Mouse (Mus musculus) forebrain, embryonic 11.5 days (tissue): Measurements from ENCODE around the gene Slc22a23. TPM values are rescaled to one million over a fixed set of nuclear protein-coding genes. Genes with fewer than 3 reads are reported as not detected.
"Not testable (repeated sequence)": the region's sequence is repeated elsewhere in the genome, so short reads cannot be mapped to it uniquely, and the experiment has no call there.

Experiments used
- ATAC-seq: fragments of 200-750 bp; cut with Nextera tagmentation; replicated peaks from 2 replicates; pipeline ENCODE4 v1.8.0; 2017; ENCODE audit warnings: moderate TSS enrichment; ENCODE audit not compliant: low FRiP score
- DNase-seq: peaks from one replicate; pipeline ENCODE4 v3.0.0-alpha.2; 2017; ENCODE audit warnings: low spot score
- H3K27ac ChIP-seq: fragments of 300-500 bp; sonication (generic); 2 replicates; pipeline ENCODE4 v1.5.1; 2014; ENCODE audit warnings: low read depth, low read length
- H3K27me3 ChIP-seq: fragments of 300-500 bp; sonication (generic); 2 replicates; pipeline ENCODE4 v1.6.1; 2014; ENCODE audit warnings: mild to moderate bottlenecking, low read length, mixed read lengths; ENCODE audit not compliant: control insufficient read depth, insufficient read depth
- H3K36me3 ChIP-seq: fragments of 300-500 bp; sonication (generic); 2 replicates; pipeline ENCODE4 v1.6.1; 2014; ENCODE audit warnings: mild to moderate bottlenecking, low read length, moderate library complexity, mixed read lengths; ENCODE audit not compliant: control insufficient read depth, insufficient read depth
- H3K4me1 ChIP-seq: fragments of 300-500 bp; sonication (generic); replicated peaks from 2 replicates; pipeline ENCODE4 v1.6.1; 2014; ENCODE audit warnings: low read length, mixed read lengths; ENCODE audit not compliant: control insufficient read depth, insufficient read depth
- H3K4me2 ChIP-seq: fragments of 300-500 bp; sonication (generic); 2 replicates; pipeline ENCODE4 v1.6.1; 2014; ENCODE audit warnings: low read depth, mild to moderate bottlenecking, low read length, moderate library complexity, mixed read lengths; ENCODE audit not compliant: severe bottlenecking
- H3K4me3 ChIP-seq: fragments of 300-500 bp; sonication (generic); 2 replicates; pipeline ENCODE4 v1.5.1; 2014; ENCODE audit warnings: low read depth, low read length
- H3K9ac ChIP-seq: fragments of 300-500 bp; sonication (generic); 2 replicates; pipeline ENCODE4 v1.6.1; 2014; ENCODE audit warnings: low read length
- H3K9me3 ChIP-seq: fragments of 300-500 bp; sonication (generic); 2 replicates; pipeline ENCODE4 v1.6.1; 2016; ENCODE audit warnings: low read length, mixed read lengths; ENCODE audit not compliant: control insufficient read depth
- WGBS: fragments of 180-500 bp; shearing (Covaris S2); extraction: QIAGEN DNeasy Blood & Tissue Kit; methylation state at CpG from one replicate; pipeline ENCODE4 v1.1.7; 2014; 5-methylcytosine and 5-hydroxymethylcytosine counted together
- polyA plus RNA-seq: library from polyadenylated mRNA; unstranded; fragments of >200 nt; fragmentation: Nextera tagmentation; extraction: Ambion mirVana; gene quantifications from 2 replicates; pipeline ENCODE4 v1.2.1, GENCODE M21; 2014

Slc22a23 gene
- polyA plus RNA-seq = 16.9 and 18.5 TPM in 2 replicates

DNA sequence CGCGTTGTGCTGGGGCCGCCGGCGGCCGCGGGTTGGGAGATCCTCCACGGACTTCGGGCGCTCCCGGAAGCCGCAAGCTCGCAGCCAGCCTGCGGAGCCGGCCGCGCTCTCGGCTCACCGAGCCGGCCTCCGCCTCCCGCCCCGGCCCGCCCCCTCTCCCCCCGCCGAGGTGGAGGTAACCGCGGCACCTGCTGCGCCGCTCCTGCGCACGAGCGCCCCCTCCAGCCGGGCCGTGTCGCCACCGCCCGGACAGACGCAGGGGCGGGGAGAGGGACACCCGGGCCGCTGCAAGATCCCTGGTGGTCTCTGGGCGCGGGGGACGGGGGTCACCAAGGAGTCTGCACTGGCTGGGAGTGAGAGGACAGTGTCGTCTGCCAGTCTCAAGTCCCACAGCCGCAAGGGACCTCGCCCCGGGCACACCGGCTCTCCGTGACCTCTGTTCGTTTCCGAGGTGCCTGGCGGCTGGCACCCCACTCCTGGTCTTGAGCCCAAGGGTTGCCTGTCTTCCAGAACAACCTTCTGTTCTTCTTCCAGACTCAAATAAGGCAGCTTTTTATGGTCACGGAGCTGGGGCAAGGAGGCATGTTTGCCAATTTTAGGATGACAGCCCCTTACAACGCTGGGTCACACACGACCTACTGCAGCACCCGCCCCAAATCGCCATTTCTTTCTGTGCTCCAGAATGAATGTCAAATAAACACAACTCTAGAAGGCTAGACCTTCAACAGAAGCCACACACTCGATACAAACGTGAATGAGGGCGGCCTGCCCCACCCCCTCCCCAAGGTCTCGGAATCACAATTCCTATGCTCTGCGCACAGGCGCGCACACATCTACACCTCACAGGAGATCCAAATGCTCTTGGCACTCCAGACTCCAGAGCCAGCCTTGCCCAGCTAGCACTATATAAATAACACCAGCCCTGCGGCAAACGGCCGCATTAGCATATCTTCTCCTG, at the start of gene Slc22a23:
TSS of gene Slc22a23 (minus strand) at position 55 of the 958 bp plus-strand sequence.
- peak; percentile 94 for DNase-seq
- Histone ChIP-seq H3K9ac (peak within 1 kb of the TSS; percentile 93), H3K4me1 (peaks cover 17% of the 10 kb centered on the region), H3K4me2 (peak within 1 kb of the TSS; percentile 95), H3K9me3 (no peaks in the 10 kb centered on the region), H3K27ac (peak within 1 kb of the TSS; percentile 57), H3K27me3 (peaks cover 2% of the 10 kb centered on the region; the same call in 1 of the 2 replicates), H3K36me3 (no peaks in the 10 kb centered on the region), H3K4me3 (peak within 1 kb of the TSS; percentile 87)
- WGBS = 3% methylated on average over 53 of the region's 69 CpGs
- peak; percentile 74 for ATAC-seq

DNA sequence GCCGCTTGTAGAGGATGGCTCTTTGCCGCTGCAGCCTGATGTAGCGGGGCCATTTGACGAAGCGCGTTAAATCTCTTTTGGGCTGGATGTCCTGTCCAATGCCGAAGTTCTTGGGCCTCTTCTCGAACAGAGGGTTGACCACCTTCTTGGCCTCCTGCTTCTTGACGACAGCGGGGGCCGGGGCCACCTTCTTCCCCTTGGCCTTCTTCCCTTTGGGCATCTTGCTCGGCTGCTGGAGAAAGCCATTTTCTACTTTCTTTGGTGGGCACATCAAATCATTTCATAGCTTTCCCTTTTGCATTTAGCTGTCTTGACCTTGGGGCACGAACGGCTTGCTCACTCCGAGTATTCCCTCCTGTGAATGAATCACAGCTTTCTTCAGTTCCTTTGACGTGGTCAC, 49.3 kb upstream of the Slc22a23 start:
- H3K9ac ChIP-seq, H3K9me3 ChIP-seq, H3K4me1 ChIP-seq, DNase-seq, H3K27me3 ChIP-seq, H3K4me2 ChIP-seq, H3K4me3 ChIP-seq, H3K36me3 ChIP-seq, H3K27ac ChIP-seq, ATAC-seq: not testable (repeated sequence)
- 86% methylated on average over 10 of the region's 16 CpGs for WGBS

DNA sequence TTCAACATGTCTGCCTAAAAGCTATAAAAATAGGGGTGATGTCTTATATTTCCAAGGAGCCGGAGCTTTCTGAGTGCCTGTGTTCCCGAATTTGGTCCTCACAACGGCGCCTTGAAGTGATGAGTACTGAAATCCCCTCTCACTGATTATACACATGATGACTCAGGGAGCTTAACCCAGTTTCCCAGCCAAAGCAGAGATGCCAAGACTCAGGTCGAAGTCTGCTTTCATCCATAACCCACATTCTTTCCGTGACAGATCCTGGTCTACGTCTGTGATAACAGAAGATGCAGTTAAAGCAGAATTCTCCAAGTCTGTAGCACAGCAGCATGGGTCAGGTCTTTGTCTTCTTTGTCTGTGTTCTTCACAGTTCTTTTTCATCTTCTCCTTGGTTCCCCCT, 47.4 kb upstream of the Slc22a23 start:
- H3K4me2 ChIP-seq = no peak overlapping the region
- 91% methylated on average over 7 of the region's 7 CpGs for WGBS
- H3K27ac ChIP-seq = no peak overlapping the region
- DNase-seq = no peak
- H3K9ac ChIP-seq = no peak overlapping the region
- ATAC-seq = no peak
- no peak overlapping the region for H3K4me3 ChIP-seq
- H3K9me3 ChIP-seq = no peaks in the 10 kb centered on the region
- H3K4me1 ChIP-seq = no peaks in the 10 kb centered on the region
- no peaks in the 10 kb centered on the region for H3K36me3 ChIP-seq
- H3K27me3 ChIP-seq = no peaks in the 10 kb centered on the region; the same call in 1 of the 2 replicates

DNA sequence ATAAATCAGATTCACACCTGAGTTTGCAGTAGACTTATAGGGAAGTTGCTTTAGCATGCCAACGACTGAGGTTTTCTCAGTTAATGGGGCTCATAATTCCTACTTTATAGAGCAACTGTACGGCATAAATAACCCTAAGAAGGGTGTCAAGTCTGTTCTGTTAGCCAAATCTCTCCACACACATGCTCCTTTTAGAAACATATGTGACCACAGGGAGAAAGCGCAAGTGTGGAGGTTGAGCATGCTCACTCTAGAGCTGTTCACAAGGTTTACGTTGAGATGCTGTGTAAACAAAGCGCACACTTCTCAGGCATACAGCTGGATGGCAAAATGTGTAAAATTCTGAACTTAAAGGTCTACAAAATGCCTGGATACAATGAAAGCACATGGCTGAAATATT, 43.2 kb upstream of the Slc22a23 start:
- Histone ChIP-seq H3K27me3 (no peaks in the 10 kb centered on the region; the same call in 1 of the 2 replicates), H3K9me3 (no peaks in the 10 kb centered on the region), H3K36me3 (no peaks in the 10 kb centered on the region), H3K4me3 (no peak overlapping the region), H3K27ac (no peak overlapping the region), H3K9ac (no peak overlapping the region), H3K4me1 (no peaks in the 10 kb centered on the region), H3K4me2 (no peak overlapping the region)
- ATAC-seq = no peak
- DNase-seq = no peak
- WGBS = 95% methylated on average over 5 of the region's 5 CpGs

DNA sequence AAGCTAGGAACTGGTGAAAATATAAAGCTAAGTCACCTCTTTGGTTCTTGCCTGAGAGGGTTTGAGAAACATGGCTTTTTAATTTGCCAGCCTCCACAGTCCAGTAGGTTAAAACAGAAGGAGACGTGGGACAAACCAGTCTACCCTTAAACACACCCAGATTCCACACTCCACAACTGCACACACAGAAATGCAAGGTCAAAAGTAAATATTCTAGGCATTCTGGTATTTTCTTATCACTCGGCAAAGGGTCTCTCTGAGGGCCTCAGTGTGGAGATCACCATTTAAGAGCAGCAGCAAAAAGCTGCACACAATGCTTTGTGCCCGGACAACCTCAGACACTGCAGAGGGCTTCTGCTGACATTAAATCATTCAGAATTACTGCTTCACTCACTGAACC, 38.4 kb upstream of the Slc22a23 start:
- Histone ChIP-seq H3K9ac (no peak overlapping the region), H3K9me3 (no peaks in the 10 kb centered on the region), H3K4me2 (no peak overlapping the region), H3K36me3 (no peaks in the 10 kb centered on the region), H3K4me1 (no peaks in the 10 kb centered on the region), H3K27me3 (no peaks in the 10 kb centered on the region; the same call in 1 of the 2 replicates), H3K4me3 (no peak overlapping the region), H3K27ac (no peak overlapping the region)
- WGBS = 91% methylated on average over 3 of the region's 3 CpGs
- DNase-seq (no peak), ATAC-seq (no peak)

DNA sequence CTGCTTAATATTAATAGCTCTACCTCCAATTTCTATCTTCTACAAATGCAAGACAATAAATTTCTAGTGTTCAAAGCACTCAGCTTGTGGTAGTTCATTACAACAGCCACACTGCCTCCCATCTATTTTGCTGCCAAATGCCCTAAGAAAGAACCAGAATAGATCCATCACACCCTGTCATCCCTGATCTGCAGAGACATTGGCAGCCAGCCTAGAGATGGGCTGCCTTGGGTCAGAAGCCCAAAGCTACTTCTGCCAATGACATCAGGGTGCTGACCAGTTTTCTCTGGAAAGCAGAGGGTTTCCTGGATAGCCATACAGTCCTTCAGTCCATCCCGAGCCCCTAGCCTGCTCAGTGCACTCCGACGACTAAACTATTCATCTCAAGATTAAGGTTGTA, 33.9 kb upstream of the Slc22a23 start:
- H3K27me3 ChIP-seq = no peaks in the 10 kb centered on the region
- no peak overlapping the region for H3K27ac ChIP-seq
- 90% methylated on average over 3 of the region's 3 CpGs for WGBS
- H3K9ac ChIP-seq = no peak overlapping the region
- no peaks in the 10 kb centered on the region for H3K9me3 ChIP-seq
- ATAC-seq (no peak), DNase-seq (no peak)
- no peak overlapping the region for H3K4me2 ChIP-seq
- H3K36me3 ChIP-seq = no peaks in the 10 kb centered on the region
- H3K4me1 ChIP-seq = no peaks in the 10 kb centered on the region
- H3K4me3 ChIP-seq = no peak overlapping the region

DNA sequence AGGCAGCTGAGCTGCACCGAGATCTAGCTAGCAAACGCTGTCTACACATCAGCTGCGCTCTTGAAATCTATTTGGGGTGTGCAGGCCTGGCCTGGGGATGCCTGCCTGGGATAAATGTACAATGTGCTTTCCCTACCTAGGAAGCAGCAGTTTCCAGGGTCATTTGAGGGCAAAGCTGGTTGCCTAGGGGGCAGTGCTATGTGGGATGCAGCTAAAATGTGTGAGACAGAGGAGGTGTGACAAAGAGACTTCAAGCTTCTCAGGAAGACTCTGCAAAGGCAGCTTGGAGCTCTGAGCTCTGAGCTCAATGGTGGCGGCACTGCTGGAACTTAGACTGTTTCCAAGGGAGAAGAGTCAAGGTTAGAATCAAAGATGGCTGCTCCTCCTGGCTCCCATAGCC, 30.2 kb upstream of the Slc22a23 start:
- no peak for ATAC-seq
- H3K9me3 ChIP-seq = no peaks in the 10 kb centered on the region
- H3K4me3 ChIP-seq = no peak overlapping the region
- H3K27me3 ChIP-seq = no peaks in the 10 kb centered on the region
- 88% methylated on average over 4 of the region's 4 CpGs for WGBS
- no peaks in the 10 kb centered on the region for H3K4me1 ChIP-seq
- no peaks in the 10 kb centered on the region for H3K36me3 ChIP-seq
- H3K27ac ChIP-seq = no peak overlapping the region
- H3K9ac ChIP-seq = no peak overlapping the region
- no peak overlapping the region for H3K4me2 ChIP-seq
- DNase-seq = no peak

DNA sequence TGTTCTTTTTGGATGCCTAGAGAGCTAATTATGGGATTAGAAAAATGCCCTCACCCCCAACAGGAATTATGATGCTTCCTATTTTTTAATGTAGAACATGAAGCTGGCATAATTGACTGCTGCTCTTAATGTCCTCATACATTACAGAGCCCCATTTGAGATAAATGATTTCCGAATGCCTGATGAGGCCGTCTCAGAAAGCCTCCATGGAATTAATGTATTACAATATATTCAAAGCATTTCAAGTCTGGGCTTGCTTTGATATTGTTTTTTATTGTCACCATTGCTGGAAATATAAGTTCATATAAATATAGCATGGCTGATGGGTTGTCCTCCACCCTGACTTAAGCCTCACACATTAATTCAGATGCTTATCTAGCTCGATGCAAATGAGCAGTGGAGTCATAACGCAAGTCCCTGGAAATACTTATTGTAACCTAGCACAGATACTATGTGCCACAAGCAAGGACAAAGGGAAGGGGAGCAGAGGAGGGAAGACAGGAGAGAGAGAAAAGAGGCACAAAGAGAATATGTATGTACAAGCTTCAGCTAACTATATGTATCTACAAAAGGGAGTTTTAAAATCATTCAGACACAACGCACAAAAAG, 28.0 kb upstream of the Slc22a23 start:
- 93% methylated on average over 5 of the region's 5 CpGs for WGBS
- Histone ChIP-seq H3K4me2 (no peak overlapping the region), H3K27ac (no peak overlapping the region), H3K4me3 (no peak overlapping the region), H3K4me1 (no peaks in the 10 kb centered on the region), H3K36me3 (no peaks in the 10 kb centered on the region), H3K9ac (no peak overlapping the region), H3K9me3 (no peaks in the 10 kb centered on the region), H3K27me3 (no peaks in the 10 kb centered on the region)
- ATAC-seq (no peak), DNase-seq (no peak)
